Mouse (Mus musculus) erythroid progenitor cell, adult 5-6 weeks (primary cell): Measurements from ENCODE around the gene Kazn. TPM values are rescaled to one million over a fixed set of nuclear protein-coding genes. Genes with fewer than 3 reads are reported as not detected.

Source experiments
- ATAC-seq: replicated peaks from 2 replicates; pipeline ENCODE4 v1.8.0; 2016; ENCODE audit warnings: moderate number of reproducible peaks, mild to moderate bottlenecking, moderate TSS enrichment, inconsistent platforms; ENCODE audit not compliant: poor library complexity, low FRiP score, severe bottlenecking
- total RNA-seq, 2 experiments: library from RNA; stranded (forward) in 1 of 2; stranded (reverse) in 1 of 2; fragments of 150-400 nt in 1 of 2; fragments of 186-747, 209-891 nt in 1 of 2; gene quantifications; 2 replicates each; pipeline versions ENCODE4 v1.2.3 to v1.2.4; 2015 to 2017; ENCODE audit warnings: low replicate concordance in 2 of 2

Kazn gene
- total RNA-seq, 2 experiments from 2014 or later, result not detected

GRCm38 (mm10) chr4:142209476-142209875, 29.7 kb downstream of the Kazn start:
- ATAC-seq, result no peak

- no peak for ATAC-seq
Measured at GRCm38 (mm10) chr4:142205693-142206092, 33.5 kb downstream of the Kazn start.

- ATAC-seq, result no peak
Measured at GRCm38 (mm10) chr4:142196626-142197025, 42.6 kb downstream of the Kazn start.

- no peak for ATAC-seq
Measured at GRCm38 (mm10) chr4:142193780-142194179, 45.4 kb downstream of the Kazn start.

- no peak for ATAC-seq
Measured at GRCm38 (mm10) chr4:142193151-142193578, 46.0 kb downstream of the Kazn start.

- ATAC-seq, result no peak
Measured at GRCm38 (mm10) chr4:142189960-142190359, 49.2 kb downstream of the Kazn start.

GRCm38 (mm10) chr4:142188501-142188900, 50.7 kb downstream of the Kazn start:
- no peak for ATAC-seq

GRCm38 (mm10) chr4:142186155-142186554, 53.0 kb downstream of the Kazn start:
- ATAC-seq, result no peak

- no peak for ATAC-seq
Measured at GRCm38 (mm10) chr4:142185533-142185900, 53.7 kb downstream of the Kazn start.

- ATAC-seq, result no peak
Measured at GRCm38 (mm10) chr4:142184852-142185532, 54.2 kb downstream of the Kazn start.

GRCm38 (mm10) chr4:142183591-142183990, 55.6 kb downstream of the Kazn start:
- no peak for ATAC-seq

- ATAC-seq, result no peak
Measured at GRCm38 (mm10) chr4:142183015-142183414, 56.2 kb downstream of the Kazn start.

GRCm38 (mm10) chr4:142181646-142182045, 57.6 kb downstream of the Kazn start:
- no peak for ATAC-seq

GRCm38 (mm10) chr4:142180874-142181273, 58.3 kb downstream of the Kazn start:
- ATAC-seq, result no peak

- no peak for ATAC-seq
Measured at GRCm38 (mm10) chr4:142180289-142180688, 58.9 kb downstream of the Kazn start.

- ATAC-seq, result no peak
Measured at GRCm38 (mm10) chr4:142179531-142179930, 59.7 kb downstream of the Kazn start.

- ATAC-seq, result no peak
Measured at GRCm38 (mm10) chr4:142176732-142177131, 62.5 kb downstream of the Kazn start.

- no peak for ATAC-seq
Measured at GRCm38 (mm10) chr4:142173981-142174485, 65.2 kb downstream of the Kazn start.

GRCm38 (mm10) chr4:142172942-142173341, 66.3 kb downstream of the Kazn start:
- ATAC-seq, result no peak

GRCm38 (mm10) chr4:142171788-142172497, 67.3 kb downstream of the Kazn start:
- no peak for ATAC-seq
